Mouse (Mus musculus) c-Kit-positive CD71-negative TER-119-negative erythroid progenitor cells, embryonic 14.5 days (primary cell): ENCODE measurements around the gene Fdx1.

Source experiments
- DNase-seq: peaks from one replicate; pipeline ENCODE4 v3.0.0-alpha.2; 2013; ENCODE audit warnings: low read depth

Gene Fdx1

DNA sequence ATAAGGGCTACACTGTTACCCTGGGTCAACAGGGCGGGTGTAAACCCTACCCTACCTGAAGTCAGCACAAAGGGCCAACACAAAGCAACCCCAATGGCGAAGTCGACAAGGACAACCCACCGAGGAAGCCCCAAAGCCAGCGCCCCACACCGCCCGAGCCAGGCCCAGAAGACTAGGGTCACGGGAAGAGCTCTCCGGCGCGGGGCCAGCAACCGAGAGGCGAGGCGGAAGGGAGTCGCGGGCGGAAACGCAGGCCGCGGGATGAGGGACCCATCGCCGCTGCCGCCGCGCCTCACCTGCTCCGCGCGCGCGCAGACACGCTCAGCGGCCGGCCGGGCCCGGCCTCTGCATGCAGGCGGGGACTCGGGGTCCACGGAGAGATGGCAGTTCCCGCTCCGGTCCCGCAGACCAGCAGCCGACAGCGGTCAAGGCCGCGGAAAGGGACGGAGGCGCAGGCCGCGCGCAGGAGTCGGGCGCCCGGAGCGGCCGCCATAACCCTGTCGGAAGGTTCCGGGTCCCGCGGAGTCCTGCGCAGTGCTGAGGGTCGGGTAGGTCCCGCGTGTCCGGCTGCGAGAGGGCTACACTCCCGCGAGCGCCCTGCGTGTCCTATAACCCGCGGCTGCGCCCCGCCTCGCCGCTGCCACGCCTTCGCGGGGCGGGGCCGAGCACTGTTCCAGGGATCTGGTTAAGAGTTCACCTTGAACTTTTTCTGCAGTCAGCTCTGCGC lies at the start of gene Fdx1:
TSS of gene Fdx1 (minus strand) at position 582 of the 727 bp plus-strand sequence.
- DNase-seq, result peak; percentile 61

DNA sequence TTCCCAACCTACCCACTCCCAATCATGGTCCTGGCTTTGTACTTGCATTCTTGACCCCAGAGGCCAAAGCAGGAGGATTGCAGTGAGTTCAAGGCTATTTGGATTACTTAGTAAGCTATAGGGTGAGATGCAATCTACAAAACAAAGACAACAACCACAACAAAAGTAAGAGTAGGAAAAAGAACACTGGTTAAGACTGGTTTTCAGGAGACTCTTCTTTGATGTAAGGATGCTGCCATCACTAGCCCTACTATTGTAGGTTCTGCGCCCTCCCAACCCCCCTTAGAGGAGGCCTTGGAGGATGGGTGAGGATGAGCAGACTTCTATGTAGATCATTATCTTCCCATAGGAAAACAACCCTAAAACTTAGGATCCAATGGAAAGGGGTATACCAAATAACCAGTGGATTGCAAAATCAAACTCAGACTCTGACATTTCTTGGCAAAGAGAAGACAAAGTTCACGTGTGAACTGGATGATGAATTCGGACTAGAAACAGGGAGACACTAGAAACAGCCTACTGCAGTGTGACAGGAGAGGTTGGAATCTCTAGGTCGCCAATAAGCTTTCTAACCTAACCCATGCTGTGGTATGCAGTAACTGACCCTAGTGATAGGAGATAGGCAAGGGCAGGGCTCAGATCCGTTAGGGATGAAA lies 49.6 kb upstream of the Fdx1 start:
- DNase-seq, result no peak

DNA sequence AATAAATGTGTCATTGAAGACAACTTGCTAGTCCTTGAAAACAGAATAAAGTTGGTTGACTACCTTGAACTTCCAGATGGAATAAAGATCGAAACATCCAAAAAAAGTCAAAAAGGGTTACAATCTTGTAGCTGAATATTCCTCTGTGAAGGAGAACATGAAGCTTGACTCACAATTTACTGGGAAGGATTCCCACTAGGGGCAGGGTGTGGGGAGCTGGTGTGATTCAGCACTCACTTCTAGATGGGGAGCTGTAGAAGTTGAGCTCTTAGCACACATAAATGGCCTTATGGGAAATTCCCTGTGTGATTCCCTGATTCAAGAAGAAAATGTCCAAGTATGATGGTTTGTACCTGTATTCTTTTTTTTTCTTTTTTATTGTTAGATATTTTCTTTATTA lies 49.0 kb upstream of the Fdx1 start:
- no peak for DNase-seq

DNA sequence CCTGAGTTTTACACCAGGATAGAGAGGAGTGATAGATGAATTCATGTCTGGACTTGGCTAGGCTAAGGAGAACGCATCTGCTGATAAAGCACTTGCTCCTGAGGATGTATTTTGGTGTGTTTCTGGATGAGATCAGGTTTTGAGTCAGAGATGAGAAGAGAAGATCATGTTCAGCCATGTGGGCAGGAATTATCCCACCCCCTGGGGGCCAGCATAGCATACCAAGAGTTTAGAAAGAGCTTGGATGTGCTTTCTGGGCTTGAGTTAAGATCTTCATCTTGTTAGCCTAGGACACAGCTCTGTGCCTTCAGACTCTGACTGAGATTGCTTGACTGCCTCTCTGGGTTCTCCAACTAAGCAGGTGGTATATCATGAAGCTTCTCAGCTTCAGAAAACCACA lies 45.2 kb upstream of the Fdx1 start:
- DNase-seq, result no peak

DNA sequence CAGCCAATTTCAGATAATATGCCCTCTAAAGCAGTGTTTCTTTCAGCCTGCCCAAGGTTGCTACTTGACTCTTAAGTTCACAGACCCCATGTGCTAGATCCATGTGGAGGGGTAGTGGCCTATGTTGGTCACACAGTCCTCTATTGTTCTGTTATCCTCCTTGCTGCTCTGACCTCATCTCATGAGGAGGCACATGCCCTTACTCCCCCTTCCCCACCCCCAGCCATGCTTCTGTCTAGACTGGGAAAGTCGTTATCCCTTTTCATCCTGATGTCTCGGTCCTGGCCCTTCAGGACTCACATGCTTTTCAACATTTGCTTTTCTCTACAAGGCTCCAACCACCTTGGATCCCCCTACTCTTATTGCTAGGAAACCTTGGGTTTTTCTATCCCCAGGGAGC lies 44.0 kb upstream of the Fdx1 start:
- no peak for DNase-seq

DNA sequence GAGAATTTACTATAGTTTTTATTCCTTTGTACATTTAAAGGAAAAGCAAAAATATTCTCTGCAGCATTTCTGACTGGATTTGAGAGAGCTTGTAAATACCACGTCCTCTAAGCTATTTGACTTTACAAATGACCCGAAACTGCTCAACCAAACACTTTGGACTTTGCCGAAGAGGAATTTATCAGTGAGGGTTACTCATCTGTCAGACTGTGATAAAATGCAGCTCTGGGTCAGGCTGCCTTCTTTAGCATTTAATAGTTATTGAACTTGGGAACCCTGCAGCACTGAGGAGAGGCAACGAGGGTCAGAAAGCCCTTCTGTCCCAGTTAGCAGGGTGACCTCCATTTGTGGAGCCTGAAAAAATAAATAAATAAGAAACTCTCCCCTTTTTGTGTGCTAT lies 40.1 kb upstream of the Fdx1 start:
- DNase-seq, result no peak

DNA sequence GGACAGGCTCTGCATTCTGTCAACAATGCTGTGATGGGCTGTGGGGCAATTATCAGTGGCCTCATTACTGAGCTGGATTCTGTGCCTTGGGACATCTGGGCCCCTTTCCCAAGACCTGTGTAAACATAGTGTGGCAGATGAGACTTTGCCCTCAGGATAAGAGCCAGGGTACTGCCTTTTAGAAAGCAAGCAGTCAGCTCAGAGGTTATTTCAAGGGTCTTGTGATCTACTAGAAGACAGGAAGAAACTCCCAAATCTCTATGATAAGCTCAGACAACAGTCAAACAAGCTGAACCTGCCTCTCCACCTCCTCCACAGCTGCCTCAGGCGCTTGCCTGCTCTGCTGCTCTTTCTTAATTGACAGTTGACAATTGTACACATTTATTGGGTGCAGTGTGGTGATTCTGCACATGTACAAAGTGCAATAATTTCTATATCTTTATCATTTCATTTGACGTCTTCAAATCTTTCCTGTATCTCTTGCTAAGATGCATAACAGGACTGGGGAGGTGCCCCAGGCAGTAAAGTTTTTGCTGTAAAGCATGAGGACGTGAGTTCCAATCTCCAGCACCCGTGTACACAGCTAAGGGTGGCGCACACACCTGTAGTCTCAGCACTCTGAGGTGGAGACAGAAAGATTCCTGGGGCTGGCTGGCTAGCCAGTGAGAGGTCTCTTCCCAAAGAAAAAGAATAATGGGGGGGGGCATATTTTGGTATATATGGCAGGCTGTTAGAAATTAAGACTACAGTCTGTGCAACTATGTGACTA lies 32.2 kb upstream of the Fdx1 start:
- DNase-seq, result no peak

DNA sequence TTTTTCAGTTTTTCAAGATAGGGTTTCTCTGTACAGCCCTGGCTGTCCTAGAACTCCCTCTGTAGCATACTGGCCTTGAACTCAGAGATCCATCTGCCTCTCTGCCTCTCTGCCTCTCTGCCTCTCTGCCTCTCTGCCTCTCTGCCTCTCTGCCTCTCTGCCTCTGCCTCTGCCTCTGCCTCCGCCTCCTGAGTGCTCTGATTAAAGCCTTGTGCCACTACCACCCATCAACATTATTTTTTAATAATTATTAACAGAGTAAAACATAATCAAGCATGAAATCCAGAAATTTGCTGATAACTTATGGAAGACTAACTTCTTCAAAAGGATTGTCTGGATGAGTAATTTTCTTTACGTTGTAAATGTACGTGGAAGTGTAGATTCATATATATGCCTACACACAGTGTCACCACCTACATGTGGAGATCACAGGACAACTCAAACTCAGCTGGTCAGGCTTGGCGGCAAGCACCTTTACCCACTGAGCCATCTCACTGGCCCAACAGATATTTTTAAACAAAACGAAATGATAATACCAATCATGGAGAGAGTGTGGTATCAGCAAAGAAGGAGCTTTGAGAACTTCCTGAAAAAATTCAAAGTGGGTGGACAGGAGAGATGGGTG lies 31.4 kb upstream of the Fdx1 start:
- no peak for DNase-seq

DNA sequence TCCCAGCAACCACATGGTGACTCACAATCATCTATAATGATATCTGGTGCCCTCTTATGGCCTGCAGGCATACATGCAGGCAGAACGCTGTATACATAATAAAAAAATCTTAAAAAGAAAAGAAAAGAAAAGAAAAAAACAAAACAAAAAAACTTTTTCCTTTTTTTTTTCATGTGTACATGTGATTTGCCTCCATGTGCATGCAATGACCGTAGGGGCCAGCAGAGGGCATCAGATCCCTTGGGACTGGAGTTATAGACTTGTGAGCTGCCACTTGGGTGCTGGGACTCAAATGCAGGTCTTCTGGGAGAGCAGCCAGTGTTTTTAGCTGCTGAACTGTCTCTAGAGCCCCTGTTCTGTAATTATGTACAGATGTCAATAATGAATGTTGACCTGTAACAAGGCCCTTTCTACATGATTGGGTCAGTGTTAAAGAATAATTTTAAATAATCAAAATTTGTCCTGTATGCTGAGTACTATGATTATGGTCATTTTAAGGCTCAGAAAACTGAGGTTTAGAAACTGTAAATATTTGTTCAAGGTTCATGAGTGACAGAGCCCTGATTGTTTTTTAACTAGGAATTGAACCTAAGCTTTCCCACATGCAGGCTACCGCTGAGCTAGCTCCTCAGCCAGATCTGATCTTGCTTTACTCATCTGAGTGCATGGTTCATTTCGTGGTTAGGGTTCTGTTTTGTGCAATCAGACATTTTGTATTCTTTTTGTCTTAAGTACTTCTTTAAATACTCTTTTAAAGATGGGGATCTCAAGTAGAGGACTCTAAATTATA lies 30.3 kb upstream of the Fdx1 start:
- DNase-seq, result peak; percentile 19

DNA sequence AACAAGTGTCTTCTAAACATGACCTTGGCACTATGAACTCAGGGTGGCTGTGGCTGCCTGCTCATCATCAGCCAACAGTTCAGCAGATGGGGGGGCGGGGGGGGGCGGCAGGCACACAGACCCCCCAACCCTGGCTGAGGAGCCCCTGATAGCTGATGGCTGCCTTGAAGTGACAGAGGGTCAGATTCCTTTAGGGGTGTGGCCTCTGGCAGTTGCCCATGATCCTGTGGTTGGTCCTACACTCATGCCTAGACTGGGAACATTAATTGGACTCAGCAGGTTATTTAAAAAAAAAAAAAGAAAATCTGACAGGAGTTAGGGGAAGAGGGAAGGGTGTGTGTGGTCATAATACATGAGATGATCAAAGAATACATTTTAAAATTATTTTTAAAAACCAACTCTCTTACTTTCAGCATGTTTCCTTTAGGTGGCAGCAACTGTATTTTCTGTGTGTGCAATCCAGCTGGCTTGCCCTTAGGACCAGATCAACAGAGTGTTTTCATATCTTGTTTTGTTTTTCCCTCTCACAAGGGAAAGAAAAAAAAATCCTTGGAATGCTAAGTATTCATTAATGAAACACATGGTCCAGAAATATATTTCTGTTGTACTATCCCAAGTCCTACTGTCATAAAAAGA lies 28.0 kb upstream of the Fdx1 start:
- DNase-seq, result no peak

DNA sequence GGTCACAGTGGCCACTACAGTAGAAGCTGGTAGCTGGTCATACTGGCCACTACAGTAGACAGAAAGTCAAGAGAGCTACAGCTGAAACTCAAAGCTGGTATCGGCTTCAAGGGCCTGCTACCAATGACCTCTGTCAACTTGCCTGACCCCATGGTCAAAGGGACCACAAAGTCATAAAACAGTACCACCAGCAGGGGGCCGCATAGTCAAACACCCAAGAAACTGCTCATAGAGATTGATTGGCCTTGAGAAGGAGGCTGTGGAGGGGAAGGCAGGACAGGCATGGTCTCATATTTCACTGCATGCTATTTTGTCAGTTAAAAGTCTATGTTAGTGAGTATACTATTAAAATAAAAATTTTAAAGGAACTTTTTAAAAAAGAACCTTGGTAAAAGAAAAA lies 27.5 kb upstream of the Fdx1 start:
- DNase-seq, result peak; percentile 37

DNA sequence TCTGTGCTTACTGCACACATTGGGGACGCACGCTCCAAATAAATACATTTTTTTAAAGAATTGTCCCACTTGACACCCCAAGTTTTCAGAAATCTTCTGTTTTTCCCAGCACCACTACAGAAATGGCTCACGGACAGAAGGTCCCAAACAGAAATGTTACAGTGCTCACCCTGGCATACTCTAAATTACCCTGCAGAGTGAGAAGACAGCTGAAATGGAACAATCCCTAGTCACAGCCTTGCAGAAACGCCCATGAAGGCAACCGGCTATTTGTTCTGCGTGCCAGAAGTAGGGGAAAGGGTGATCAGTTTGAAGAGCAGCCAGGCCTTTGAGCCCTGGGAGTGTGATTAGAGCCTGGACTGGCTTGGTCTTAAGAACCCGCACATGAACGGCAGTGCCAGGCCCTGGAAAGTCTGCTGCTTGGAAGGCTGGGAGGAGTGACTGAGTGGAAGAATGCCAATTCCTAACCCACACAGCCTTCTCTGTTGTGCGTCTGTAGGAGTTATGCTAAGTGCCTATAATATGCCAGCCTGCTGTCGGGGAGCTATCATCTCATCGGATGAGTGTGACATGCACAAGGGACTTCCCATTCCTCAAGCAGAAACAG lies 22.2 kb upstream of the Fdx1 start:
- no peak for DNase-seq

DNA sequence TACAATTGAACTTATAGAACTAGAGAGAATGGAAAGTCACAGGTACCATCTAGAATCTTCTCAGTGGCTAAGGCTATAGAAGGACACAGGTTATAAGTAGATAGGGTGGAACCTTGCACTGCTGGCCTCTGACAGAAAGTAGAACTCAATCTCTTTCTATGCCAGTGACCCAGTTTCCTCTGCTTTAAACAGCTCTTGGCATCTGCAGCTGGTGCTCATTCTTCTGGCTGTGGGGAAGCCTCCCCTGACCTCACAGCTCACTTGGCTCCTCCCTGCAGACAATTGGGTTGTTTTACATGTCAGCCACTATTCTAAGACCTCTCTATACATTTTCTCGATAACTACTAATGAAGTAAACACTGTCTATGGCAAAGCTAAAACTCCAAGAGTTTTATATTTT lies 17.8 kb upstream of the Fdx1 start:
- DNase-seq, result no peak

DNA sequence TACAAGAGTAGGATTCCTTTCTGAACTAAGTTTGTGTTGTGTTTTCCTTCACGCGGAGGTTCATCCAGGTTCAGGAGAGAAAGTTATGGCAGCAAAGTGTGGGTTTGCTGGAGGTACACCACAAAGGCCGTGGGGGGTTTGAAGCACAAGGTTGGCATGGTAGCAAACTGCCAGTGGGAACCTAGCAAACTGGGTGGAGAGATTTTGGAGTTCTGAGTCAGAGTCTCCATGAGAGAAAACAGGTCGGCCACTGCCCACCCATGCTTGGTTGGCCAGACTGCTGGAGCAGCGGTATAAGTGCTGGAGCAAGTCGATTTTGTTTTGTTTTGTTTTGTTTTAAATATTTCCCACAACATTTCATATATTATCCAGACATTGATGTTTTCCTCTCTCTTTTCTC lies 15.9 kb upstream of the Fdx1 start:
- no peak for DNase-seq

DNA sequence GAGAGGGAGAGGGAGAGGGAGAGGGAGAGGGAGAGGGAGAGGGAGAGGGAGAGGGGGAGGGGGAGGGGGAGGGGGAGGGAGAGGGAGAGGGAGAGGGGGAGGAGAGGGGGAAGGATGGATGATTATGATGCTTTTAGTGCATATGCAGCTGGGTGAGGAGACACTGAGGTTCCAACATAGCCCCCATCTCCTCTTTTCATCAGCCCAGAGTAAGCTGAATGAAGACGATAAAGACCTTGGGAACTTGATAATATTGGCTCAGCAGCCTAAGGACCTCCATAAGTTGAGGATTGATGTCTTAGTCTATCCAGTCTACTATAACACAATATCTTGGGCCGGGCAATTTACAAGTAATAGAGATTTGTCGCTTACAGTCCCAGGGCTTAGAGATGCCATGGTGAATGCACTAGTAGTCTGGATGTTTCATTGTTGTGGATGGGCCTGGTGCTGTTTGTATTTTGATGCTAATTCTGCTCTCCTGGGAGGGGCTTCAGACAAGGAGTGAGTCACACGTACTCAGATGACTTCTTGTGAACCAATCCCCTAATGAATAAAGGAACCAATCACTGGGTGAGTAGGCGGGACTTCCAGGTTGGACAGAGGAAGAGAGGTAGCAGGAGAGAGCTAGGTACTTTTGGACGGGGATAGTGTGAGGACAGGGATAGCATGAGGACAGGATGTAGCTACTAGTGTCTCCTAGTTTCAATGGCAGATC lies 15.3 kb upstream of the Fdx1 start:
- DNase-seq, result no peak

DNA sequence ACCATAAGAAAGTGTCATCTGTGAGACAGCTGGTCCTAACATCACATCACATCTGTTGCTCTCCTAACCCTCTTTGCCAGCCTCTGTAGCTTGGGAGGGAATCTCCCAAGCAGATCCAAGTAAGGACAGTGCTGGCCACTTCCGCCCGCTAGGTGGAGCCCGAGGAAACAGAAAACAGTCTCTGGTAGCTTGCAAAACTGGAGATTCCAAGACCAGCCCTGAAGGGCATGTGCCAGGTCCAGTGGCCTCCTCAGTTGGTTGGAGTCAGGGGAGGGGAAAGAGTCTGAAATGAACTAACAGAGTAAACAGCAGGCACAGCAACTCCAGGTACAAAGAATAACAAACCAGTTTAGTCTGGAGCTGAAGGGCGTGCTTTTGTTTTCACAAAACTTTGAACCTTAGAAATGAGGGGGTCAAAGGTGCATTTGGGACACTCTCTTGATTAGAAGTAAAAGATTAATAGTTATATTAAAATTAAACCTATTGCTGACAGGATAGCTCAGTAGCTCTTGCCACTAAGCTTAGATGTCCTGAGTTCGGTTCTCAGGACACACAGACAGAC lies 14.2 kb upstream of the Fdx1 start:
- DNase-seq, result peak; percentile 62

DNA sequence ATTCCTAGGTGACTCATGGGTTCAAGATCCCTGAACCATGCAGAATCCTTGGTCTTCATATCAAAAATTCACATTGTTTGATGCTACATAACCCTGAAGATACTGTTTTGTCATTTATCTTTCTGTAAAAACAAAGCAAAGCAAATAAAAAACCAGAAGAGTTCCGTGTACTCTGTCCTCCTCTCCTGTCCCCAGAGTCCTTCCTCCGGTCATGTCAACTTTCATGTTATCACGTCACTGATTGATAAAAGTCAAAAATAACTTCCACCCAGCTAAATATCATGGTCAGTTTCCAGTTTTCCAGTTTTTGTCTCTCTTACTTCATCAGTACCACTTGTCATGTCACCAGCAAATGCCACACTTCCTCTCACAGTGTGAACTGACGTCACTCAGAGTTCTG lies 11.5 kb upstream of the Fdx1 start:
- DNase-seq, result no peak

DNA sequence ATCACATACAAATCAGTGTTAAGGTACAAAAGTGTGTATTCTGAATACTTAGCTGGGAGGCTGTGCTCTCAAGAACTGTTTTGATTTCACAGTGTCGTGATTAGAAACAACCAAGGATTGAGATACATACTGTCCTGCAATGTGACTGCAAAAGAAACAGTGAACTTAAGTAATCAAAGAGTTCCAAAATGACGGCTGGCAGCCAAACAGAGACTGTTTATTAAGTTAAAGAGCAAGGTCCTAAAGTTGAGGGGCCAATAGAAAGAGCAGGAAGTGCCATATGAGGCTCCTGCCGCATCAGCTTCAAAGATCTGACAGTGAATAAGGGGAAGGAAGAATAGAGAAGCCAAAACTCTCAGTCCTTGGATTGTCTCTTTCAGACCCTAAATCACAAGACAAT lies 10.5 kb upstream of the Fdx1 start:
- no peak for DNase-seq

DNA sequence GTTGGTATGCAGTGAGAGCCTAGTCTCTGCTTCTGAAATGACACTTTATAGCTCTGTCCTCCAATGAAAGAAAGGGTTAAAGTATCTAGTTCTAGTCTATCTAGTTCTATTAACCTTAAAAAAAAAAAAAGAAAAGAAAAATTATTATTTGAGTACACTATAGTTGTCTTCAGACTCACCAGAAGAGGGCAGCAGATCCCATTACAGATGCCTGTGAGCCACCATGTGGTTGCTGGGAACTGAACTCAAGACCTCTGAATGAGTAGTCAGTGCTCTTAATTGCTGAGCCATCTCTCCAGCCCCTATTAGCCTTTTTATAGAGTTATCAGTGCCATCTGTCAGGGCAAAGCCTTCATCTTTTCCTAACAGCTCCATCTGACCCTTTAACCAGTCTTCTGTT lies 3.0 kb upstream of the Fdx1 start:
- DNase-seq, result no peak

DNA sequence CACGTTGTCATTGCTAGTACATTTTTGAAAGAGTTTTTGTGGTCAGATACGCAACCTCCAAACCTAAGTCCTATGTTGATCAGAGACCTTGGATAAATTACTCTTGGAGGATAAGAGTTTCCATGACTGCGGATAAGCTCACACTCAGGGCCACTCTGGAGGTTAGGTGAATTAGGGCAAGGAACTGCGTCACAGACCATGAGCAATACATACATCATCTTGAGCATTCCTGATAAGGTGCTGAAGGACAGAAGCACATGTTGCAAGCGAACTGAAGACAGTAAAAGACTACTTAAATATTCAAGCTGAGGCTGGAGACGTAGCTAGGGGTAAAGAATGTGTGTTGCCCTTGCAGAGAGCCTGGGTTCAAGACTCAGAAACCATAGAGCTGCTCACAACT lies 754 bp upstream of the Fdx1 start:
- DNase-seq, result no peak
